Mouse (Mus musculus): Measurements from ENCODE around the gene 1700037H04Rik. TPM values are rescaled to one million over a fixed set of nuclear protein-coding genes. Genes with fewer than 3 reads are reported as not detected.

1700037H04Rik gene
- total RNA-seq, 1 experiment = 61.6 TPM

DNA sequence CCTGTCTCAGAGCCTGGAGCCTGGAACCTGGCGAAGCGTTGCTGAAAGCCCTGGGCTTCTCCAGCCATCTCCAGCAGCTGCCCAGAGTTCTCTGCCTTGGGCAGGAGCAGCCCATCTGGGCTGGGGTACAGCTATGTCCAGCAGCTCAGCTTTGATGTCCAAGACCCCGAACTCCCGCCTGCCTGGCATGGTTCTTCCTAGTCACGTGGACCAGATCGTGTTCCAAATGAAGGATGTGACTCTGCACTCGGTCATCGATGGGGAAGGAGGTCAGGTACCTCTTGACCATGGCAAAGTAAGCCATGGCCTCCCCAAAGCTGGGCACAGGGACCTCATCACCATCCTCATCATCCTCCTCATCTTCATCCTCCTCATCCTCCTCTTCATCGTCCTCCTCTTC lies 18.1 kb upstream of the 1700037H04Rik start:
- Histone ChIP-seq H3K27ac (ENCODE audit: insufficient read depth, low read depth, low read length, poor library complexity, severe bottlenecking) (no peak overlapping the region), H3K4me3 (ENCODE audit: insufficient read depth in 1 of 2, low read depth in 1 of 2, low read length in 2 of 2, poor library complexity in 1 of 2, severe bottlenecking in 1 of 2) (no peak overlapping the region), H3K4me1 (ENCODE audit: control insufficient read depth in 2 of 2, insufficient read depth in 2 of 2, low read length in 2 of 2, poor library complexity in 1 of 2) (peaks cover 4 to 23% of the 10 kb centered on the region in 2 experiments), H3K9me3 (ENCODE audit: control insufficient read depth, insufficient read depth, low read depth, low read length) (no peaks in the 10 kb centered on the region), H3K9ac (ENCODE audit: insufficient read depth, low read depth, low read length, poor library complexity, severe bottlenecking) (no peak overlapping the region), H3K36me3 (ENCODE audit: control insufficient read depth, insufficient read depth, low read length, poor library complexity, severe bottlenecking) (no peaks in the 10 kb centered on the region; the same call in 1 of the 2 replicates)
- TF ChIP-seq HCFC1 (IDR thresholded peaks at IDR 0.05; ENCODE audit: borderline replicate concordance, insufficient read depth, low read length) = no peak
- TF ChIP-seq MAFK (IDR thresholded peaks at IDR 0.05; ENCODE audit: insufficient read depth, low read depth, low read length) = no peak
- TF ChIP-seq ZNF384 (IDR thresholded peaks at IDR 0.05; ENCODE audit: low read depth, low read length) = no peak
- DNase-seq (ENCODE audit: low read depth, low spot score) = no peak
- in situ Hi-C loops (cut with MboI; ENCODE audit: low sequenced_read_pairs in 2 of 2, unreplicated experiment in 2 of 2) = no loop called here

DNA sequence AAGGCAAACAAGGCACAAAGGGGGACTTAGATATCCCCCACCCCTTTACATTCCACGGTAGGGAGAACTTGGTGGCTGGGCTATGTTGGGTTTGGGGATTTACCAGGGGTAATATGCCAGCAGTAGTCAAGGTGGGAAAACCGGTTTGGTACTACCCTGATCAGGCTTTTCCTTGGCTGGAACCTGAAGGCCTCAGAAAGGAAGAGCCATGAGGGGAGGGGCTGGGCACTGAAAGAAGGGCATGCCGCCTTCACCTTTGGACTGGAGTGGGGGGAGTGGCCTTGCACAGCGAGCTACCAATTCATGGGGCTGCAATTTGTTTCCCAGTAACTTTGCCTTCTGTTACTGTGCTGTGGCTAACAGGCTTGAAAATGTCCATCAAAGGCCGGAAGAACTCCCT lies 16.6 kb upstream of the 1700037H04Rik start:
- H3K36me3 ChIP-seq (ENCODE audit: control insufficient read depth, insufficient read depth, low read length, poor library complexity, severe bottlenecking) = no peaks in the 10 kb centered on the region; the same call in 1 of the 2 replicates
- no peak for DNase-seq (ENCODE audit: low read depth, low spot score)
- no peak overlapping the region for H3K27ac ChIP-seq (ENCODE audit: insufficient read depth, low read depth, low read length, poor library complexity, severe bottlenecking)
- TF ChIP-seq ZC3H11A (IDR thresholded peaks at IDR 0.05; ENCODE audit: borderline replicate concordance, low read depth, low read length) (no peak), ZNF384 (IDR thresholded peaks at IDR 0.05; ENCODE audit: low read depth, low read length) (no peak), MAFK (IDR thresholded peaks at IDR 0.05; ENCODE audit: insufficient read depth, low read depth, low read length) (no peak), HCFC1 (IDR thresholded peaks at IDR 0.05; ENCODE audit: borderline replicate concordance, insufficient read depth, low read length) (no peak), CHD2 (IDR thresholded peaks at IDR 0.05; ENCODE audit: low read depth, low read length) (no peak)
- H3K9me3 ChIP-seq (ENCODE audit: control insufficient read depth, insufficient read depth, low read depth, low read length) = no peaks in the 10 kb centered on the region
- no peak overlapping the region for H3K4me3 ChIP-seq (ENCODE audit: insufficient read depth in 1 of 2, low read depth in 1 of 2, low read length in 2 of 2, poor library complexity in 1 of 2, severe bottlenecking in 1 of 2)
- peaks cover 4 to 28% of the 10 kb centered on the region in 2 experiments for H3K4me1 ChIP-seq (ENCODE audit: control insufficient read depth in 2 of 2, insufficient read depth in 2 of 2, low read length in 2 of 2, poor library complexity in 1 of 2)
- H3K9ac ChIP-seq (ENCODE audit: insufficient read depth, low read depth, low read length, poor library complexity, severe bottlenecking) = no peak overlapping the region
- in situ Hi-C loops (cut with MboI; ENCODE audit: low sequenced_read_pairs in 2 of 2, unreplicated experiment in 2 of 2) = no loop called here

DNA sequence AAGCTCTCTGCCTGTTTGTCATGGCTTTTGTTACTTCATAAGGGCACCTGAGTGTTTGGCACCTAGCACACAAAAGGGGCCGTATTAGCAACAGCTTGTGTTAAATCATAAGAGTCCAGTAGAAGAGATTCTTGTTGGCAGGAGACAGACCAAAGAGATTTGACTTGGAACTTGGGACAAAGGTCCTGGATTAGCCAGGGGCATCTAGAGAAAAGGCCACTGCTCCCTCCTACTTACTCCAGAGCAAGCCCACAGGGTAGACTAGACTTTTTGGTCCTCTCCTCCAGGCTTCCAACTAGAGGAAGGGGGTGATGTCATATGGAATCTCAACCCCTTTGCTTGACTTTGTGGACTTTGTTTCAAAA lies 16.0 kb upstream of the 1700037H04Rik start:
- no peaks in the 10 kb centered on the region; the same call in 1 of the 2 replicates for H3K36me3 ChIP-seq (ENCODE audit: control insufficient read depth, insufficient read depth, low read length, poor library complexity, severe bottlenecking)
- no peak overlapping the region for H3K4me3 ChIP-seq (ENCODE audit: insufficient read depth in 1 of 2, low read depth in 1 of 2, low read length in 2 of 2, poor library complexity in 1 of 2, severe bottlenecking in 1 of 2)
- DNase-seq (ENCODE audit: low read depth, low spot score) = no peak
- peaks cover 4 to 28% of the 10 kb centered on the region in 2 experiments for H3K4me1 ChIP-seq (ENCODE audit: control insufficient read depth in 2 of 2, insufficient read depth in 2 of 2, low read length in 2 of 2, poor library complexity in 1 of 2)
- H3K9me3 ChIP-seq (ENCODE audit: control insufficient read depth, insufficient read depth, low read depth, low read length) = no peaks in the 10 kb centered on the region
- no peak for TF ChIP-seq HCFC1 (IDR thresholded peaks at IDR 0.05; ENCODE audit: borderline replicate concordance, insufficient read depth, low read length)
- H3K27ac ChIP-seq (ENCODE audit: insufficient read depth, low read depth, low read length, poor library complexity, severe bottlenecking) = no peak overlapping the region
- no peak overlapping the region for H3K9ac ChIP-seq (ENCODE audit: insufficient read depth, low read depth, low read length, poor library complexity, severe bottlenecking)
- in situ Hi-C loops (cut with MboI; ENCODE audit: low sequenced_read_pairs in 2 of 2, unreplicated experiment in 2 of 2) = no loop called here

DNA sequence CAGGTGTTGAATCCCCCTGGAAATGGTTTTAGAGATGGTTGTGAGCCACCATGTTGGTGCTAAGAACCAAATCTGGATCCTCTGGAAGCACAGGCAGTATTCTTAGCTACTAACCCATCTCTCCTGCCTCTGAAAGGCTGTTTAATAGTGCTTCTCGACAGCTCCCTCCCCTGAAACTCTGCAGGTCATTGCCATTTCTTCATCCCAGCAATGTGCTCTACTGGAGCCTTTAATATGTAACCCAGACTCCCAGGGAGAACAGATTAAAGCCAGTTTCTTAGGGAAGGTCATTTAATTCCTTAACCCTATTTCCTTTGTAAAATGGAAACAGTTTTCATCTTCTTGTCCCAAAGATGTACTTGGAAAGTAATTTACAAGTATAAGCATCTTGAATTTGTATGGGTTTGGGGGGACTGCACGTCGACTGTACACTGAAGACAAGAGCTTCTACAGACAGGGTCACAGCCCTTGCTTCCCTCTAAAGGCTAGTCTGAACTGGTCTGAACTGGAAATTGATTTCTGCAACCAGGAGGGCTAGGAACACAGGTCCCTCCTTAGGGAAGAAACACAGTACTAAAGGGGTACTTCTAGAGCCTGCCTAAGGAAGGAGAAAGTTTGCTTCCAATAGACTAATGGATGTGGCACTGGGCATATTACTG lies 15.5 kb upstream of the 1700037H04Rik start:
- no peaks in the 10 kb centered on the region for H3K9me3 ChIP-seq (ENCODE audit: control insufficient read depth, insufficient read depth, low read depth, low read length)
- no peak overlapping the region for H3K9ac ChIP-seq (ENCODE audit: insufficient read depth, low read depth, low read length, poor library complexity, severe bottlenecking)
- in situ Hi-C loops (cut with MboI; ENCODE audit: low sequenced_read_pairs in 2 of 2, unreplicated experiment in 2 of 2) = no loop called here
- H3K4me3 ChIP-seq (ENCODE audit: insufficient read depth in 1 of 2, low read depth in 1 of 2, low read length in 2 of 2, poor library complexity in 1 of 2, severe bottlenecking in 1 of 2) = no peak overlapping the region
- no peak for DNase-seq (ENCODE audit: low read depth, low spot score)
- TF ChIP-seq HCFC1 (IDR thresholded peaks at IDR 0.05; ENCODE audit: borderline replicate concordance, insufficient read depth, low read length) = no peak
- no peak for TF ChIP-seq ZNF384 (IDR thresholded peaks at IDR 0.05; ENCODE audit: low read depth, low read length)
- no peak for TF ChIP-seq ZC3H11A (IDR thresholded peaks at IDR 0.05; ENCODE audit: borderline replicate concordance, low read depth, low read length)
- no peak for TF ChIP-seq CHD2 (IDR thresholded peaks at IDR 0.05; ENCODE audit: low read depth, low read length)
- peaks cover 4 to 28% of the 10 kb centered on the region in 2 experiments for H3K4me1 ChIP-seq (ENCODE audit: control insufficient read depth in 2 of 2, insufficient read depth in 2 of 2, low read length in 2 of 2, poor library complexity in 1 of 2)
- H3K36me3 ChIP-seq (ENCODE audit: control insufficient read depth, insufficient read depth, low read length, poor library complexity, severe bottlenecking) = no peaks in the 10 kb centered on the region; the same call in 1 of the 2 replicates
- no peak overlapping the region for H3K27ac ChIP-seq (ENCODE audit: insufficient read depth, low read depth, low read length, poor library complexity, severe bottlenecking)

DNA sequence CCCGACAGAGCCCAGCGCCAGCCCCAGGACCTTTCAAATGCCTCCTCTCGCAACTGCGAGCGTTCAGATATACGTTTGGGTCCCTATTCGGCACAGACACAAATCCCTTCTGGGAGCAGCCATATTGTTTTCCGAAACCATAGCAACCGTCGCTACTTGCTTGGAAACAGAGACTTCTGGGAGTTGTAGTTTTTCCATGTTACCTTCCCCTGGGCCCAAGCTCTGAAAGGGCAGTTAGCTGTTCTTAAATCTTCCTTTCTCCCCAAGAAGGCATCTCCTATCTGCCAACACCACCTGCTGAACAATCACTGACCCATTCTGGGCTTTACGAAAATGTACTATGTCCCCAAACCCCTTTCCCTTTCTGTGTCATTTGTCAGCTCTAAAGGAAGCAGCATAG lies 14.8 kb upstream of the 1700037H04Rik start:
- H3K4me1 ChIP-seq (ENCODE audit: control insufficient read depth in 2 of 2, insufficient read depth in 2 of 2, low read length in 2 of 2, poor library complexity in 1 of 2) = peaks cover 4 to 28% of the 10 kb centered on the region in 2 experiments
- no peaks in the 10 kb centered on the region; the same call in 1 of the 2 replicates for H3K36me3 ChIP-seq (ENCODE audit: control insufficient read depth, insufficient read depth, low read length, poor library complexity, severe bottlenecking)
- H3K9ac ChIP-seq (ENCODE audit: insufficient read depth, low read depth, low read length, poor library complexity, severe bottlenecking) = no peak overlapping the region; the same call in 1 of the 2 replicates
- peak overlapping the region; percentile 39 to 52 for H3K4me3 ChIP-seq (ENCODE audit: insufficient read depth in 1 of 2, low read depth in 1 of 2, low read length in 2 of 2, poor library complexity in 1 of 2, severe bottlenecking in 1 of 2)
- TF ChIP-seq HCFC1 (IDR thresholded peaks at IDR 0.05; ENCODE audit: borderline replicate concordance, insufficient read depth, low read length) (peak; percentile 98), CHD2 (IDR thresholded peaks at IDR 0.05; ENCODE audit: low read depth, low read length) (no peak)
- DNase-seq (ENCODE audit: low read depth, low spot score) = no peak
- H3K27ac ChIP-seq (ENCODE audit: insufficient read depth, low read depth, low read length, poor library complexity, severe bottlenecking) = no peak overlapping the region
- no peaks in the 10 kb centered on the region for H3K9me3 ChIP-seq (ENCODE audit: control insufficient read depth, insufficient read depth, low read depth, low read length)
- in situ Hi-C loops (cut with MboI; ENCODE audit: low sequenced_read_pairs in 2 of 2, unreplicated experiment in 2 of 2) = no loop called here

All from ES-E14 (cell line).